Mouse (Mus musculus) forebrain, embryonic 16.5 days (tissue): ENCODE data around the gene Fam131b. TPM values are rescaled to one million over a fixed set of nuclear protein-coding genes. Genes with fewer than 3 reads are reported as not detected.

Experiments
- ATAC-seq: fragments of 200-750 bp; cut with Nextera tagmentation; 2 replicates; pipeline ENCODE4 v1.8.0; 2017; ENCODE audit warnings: mild to moderate bottlenecking, moderate library complexity
- H3K27ac ChIP-seq: fragments of 300-500 bp; sonication (generic); 2 replicates; pipeline ENCODE4 v1.5.1; 2014; ENCODE audit warnings: low read length, control low read depth
- H3K27me3 ChIP-seq: fragments of 300-500 bp; sonication (generic); replicated peaks from 2 replicates; pipeline ENCODE4 v1.6.1; 2014; ENCODE audit warnings: low read length; ENCODE audit not compliant: control insufficient read depth, insufficient read depth
- H3K36me3 ChIP-seq: fragments of 300-500 bp; sonication (generic); 2 replicates; pipeline ENCODE4 v1.6.1; 2014; ENCODE audit not compliant: control insufficient read depth, insufficient read depth
- H3K4me1 ChIP-seq: fragments of 300-500 bp; sonication (generic); replicated peaks from 2 replicates; pipeline ENCODE4 v1.6.1; 2014; ENCODE audit warnings: low read length; ENCODE audit not compliant: control insufficient read depth, insufficient read depth
- H3K4me2 ChIP-seq: fragments of 300-500 bp; sonication (generic); 2 replicates; pipeline ENCODE4 v1.6.1; 2014; ENCODE audit warnings: mild to moderate bottlenecking, low read length, control low read depth
- H3K4me3 ChIP-seq: fragments of 300-500 bp; sonication (generic); replicated peaks from 2 replicates; pipeline ENCODE4 v1.5.1; 2014; ENCODE audit warnings: mild to moderate bottlenecking, low read length, control low read depth
- H3K9ac ChIP-seq: fragments of 300-500 bp; sonication (generic); replicated peaks from 2 replicates; pipeline ENCODE4 v1.6.1; 2014; ENCODE audit warnings: low read depth, low read length, control low read depth
- H3K9me3 ChIP-seq: fragments of 300-500 bp; sonication (generic); 2 replicates; pipeline ENCODE4 v1.6.1; 2016; ENCODE audit warnings: low read length; ENCODE audit not compliant: control insufficient read depth
- WGBS: fragments of 180-500 bp; shearing (Covaris S2); extraction: QIAGEN DNeasy Blood & Tissue Kit; methylation state at CpG from one replicate; pipeline ENCODE4 v1.1.7; 2014; 5-methylcytosine and 5-hydroxymethylcytosine counted together
- polyA plus RNA-seq: library from polyadenylated mRNA; unstranded; fragments of >200 nt; fragmentation: Nextera tagmentation; extraction: Ambion mirVana; gene quantifications from 2 replicates; pipeline ENCODE4 v1.2.1, GENCODE M21; 2015

The Fam131b gene
- polyA plus RNA-seq, 1 experiment from 2014 or later, result 7.1 TPM

- Histone ChIP-seq H3K4me1 (no peaks in the 10 kb centered on the region), H3K27me3 (no peaks in the 10 kb centered on the region), H3K9me3 (no peaks in the 10 kb centered on the region), H3K27ac (no peak overlapping the region), H3K4me3 (no peak overlapping the region), H3K36me3 (no peaks in the 10 kb centered on the region), H3K9ac (no peak overlapping the region), H3K4me2 (no peak overlapping the region)
- 90% methylated on average over 15 of the region's 15 CpGs for WGBS
- ATAC-seq, result no peak; the same call in 1 of the 2 replicates
Observed at GRCm38 (mm10) chr6:42364607-42365006, 40.2 kb upstream of the Fam131b start.

- H3K27ac ChIP-seq, result no peak overlapping the region
- no peak for ATAC-seq
- H3K36me3 ChIP-seq, result no peaks in the 10 kb centered on the region
- WGBS, result 90% methylated on average over 4 of the region's 4 CpGs
- no peaks in the 10 kb centered on the region for H3K27me3 ChIP-seq
- no peak overlapping the region for H3K4me3 ChIP-seq
- no peaks in the 10 kb centered on the region for H3K9me3 ChIP-seq
- H3K4me2 ChIP-seq, result no peak overlapping the region
- no peak overlapping the region for H3K9ac ChIP-seq
- no peaks in the 10 kb centered on the region for H3K4me1 ChIP-seq
Observed at GRCm38 (mm10) chr6:42364066-42364465, 39.6 kb upstream of the Fam131b start.

DNA sequence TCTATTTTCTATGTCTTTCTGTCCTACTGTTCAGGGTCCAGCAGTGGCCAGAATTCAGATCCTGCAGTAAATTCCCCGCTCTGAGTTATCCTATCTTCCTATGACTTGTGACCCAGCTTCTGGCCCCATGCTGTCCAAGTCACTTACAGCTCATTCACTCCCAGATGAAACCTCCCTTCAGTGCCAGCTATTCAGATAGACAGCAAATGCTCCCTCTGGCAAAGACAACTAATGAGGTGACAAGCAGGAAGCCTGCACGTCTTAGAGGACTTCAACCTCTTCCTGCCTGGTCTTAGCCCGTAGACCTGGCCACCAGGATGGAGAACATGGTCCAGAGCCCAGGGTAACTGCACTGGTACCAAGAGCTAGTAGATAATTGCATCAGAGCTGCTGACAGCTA, 38.5 kb upstream of the Fam131b start:
- H3K27ac ChIP-seq, result no peak overlapping the region
- no peaks in the 10 kb centered on the region for H3K36me3 ChIP-seq
- ATAC-seq, result no peak
- 39% methylated on average over 3 of the region's 3 CpGs for WGBS
- no peaks in the 10 kb centered on the region for H3K9me3 ChIP-seq
- H3K4me3 ChIP-seq, result no peak overlapping the region
- H3K4me2 ChIP-seq, result no peak overlapping the region
- no peak overlapping the region for H3K9ac ChIP-seq
- H3K27me3 ChIP-seq, result no peaks in the 10 kb centered on the region
- H3K4me1 ChIP-seq, result no peaks in the 10 kb centered on the region

GRCm38 (mm10) chr6:42362497-42362896, 38.1 kb upstream of the Fam131b start:
- Histone ChIP-seq H3K4me1 (no peaks in the 10 kb centered on the region), H3K27ac (no peak overlapping the region), H3K9me3 (no peaks in the 10 kb centered on the region), H3K4me2 (no peak overlapping the region), H3K9ac (no peak overlapping the region), H3K36me3 (0 out of 2 replicates have a peak, but pooled peaks cover 3% of the 10 kb centered on the region), H3K4me3 (no peak overlapping the region), H3K27me3 (no peaks in the 10 kb centered on the region)
- 68% methylated on average over 1 of the region's 1 CpGs for WGBS
- no peak for ATAC-seq

DNA sequence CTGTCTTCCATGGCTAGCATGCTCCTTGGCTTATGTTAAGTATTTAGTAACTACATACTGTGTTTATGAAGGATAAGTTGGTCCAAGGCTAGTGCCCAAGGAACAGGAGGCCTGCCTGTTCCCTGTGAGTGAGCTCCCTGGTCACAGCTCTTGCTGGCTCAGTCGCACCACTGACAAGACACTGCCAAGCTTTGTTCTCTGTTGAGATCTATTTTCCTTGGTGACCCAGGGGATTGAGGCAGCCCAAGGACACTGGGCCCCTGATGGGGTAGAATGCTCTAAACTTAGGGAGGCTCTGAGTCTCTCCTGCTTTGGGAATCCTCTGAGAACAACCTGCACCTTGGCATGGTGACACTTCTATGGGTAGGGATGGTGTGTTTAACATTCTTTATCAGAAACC, 37.6 kb upstream of the Fam131b start:
- H3K4me2 ChIP-seq, result no peak overlapping the region
- H3K9ac ChIP-seq, result no peak overlapping the region
- H3K9me3 ChIP-seq, result no peaks in the 10 kb centered on the region
- ATAC-seq, result no peak
- H3K27ac ChIP-seq, result no peak overlapping the region
- no peaks in the 10 kb centered on the region for H3K27me3 ChIP-seq
- H3K4me1 ChIP-seq, result no peaks in the 10 kb centered on the region
- H3K4me3 ChIP-seq, result no peak overlapping the region
- H3K36me3 ChIP-seq, result 0 out of 2 replicates have a peak, but pooled peaks cover 3% of the 10 kb centered on the region
- WGBS, result 61% methylated on average over 1 of the region's 1 CpGs

DNA sequence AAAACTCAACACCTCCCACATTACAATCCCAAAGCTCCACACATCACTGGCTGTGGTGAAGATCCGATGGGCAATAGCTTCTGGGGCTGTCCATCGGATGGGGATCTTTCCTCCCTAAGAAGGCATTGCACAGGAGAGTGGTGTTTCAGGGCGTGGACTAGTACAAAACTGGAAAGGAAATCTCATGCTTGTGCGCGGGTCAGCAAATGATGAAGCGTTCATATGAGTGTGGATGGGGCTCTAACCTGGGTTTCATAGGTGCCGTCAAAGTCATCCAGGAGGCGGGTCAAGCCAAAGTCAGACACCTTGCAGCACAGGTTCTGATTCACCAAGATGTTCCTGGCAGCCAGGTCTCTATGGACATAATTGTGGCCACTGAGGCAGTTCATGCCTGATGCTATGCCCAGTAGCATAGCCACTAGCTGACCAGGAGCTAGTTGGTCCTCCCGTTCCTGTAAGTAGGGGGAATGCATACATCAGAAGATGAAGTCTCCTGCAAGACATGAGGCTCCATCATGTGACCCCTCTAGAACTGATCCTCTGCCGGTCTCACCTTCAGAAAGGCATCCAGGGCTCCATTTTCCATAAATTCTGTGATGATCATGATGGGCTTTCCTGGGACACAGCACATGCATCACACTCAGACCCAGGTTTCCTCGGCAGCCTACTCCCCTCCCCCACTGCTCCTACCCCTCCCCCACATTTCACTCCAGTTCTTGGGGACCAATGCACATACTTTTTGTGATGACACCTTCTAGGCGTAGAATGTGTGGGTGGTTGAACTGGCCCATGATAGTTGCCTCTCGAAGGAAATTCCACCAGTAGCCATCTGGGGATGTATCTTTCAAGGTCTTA, 36.8 kb upstream of the Fam131b start:
- Histone ChIP-seq H3K4me3 (no peak overlapping the region), H3K9ac (no peak overlapping the region), H3K36me3 (peaks cover 7% of the 10 kb centered on the region; the same call in 1 of the 2 replicates), H3K9me3 (no peaks in the 10 kb centered on the region), H3K27me3 (no peaks in the 10 kb centered on the region), H3K27ac (no peak overlapping the region), H3K4me2 (no peak overlapping the region), H3K4me1 (no peaks in the 10 kb centered on the region)
- WGBS, result 93% methylated on average over 13 of the region's 13 CpGs
- no peak for ATAC-seq

GRCm38 (mm10) chr6:42360231-42360840, 35.9 kb upstream of the Fam131b start:
- peaks cover 12% of the 10 kb centered on the region; the same call in 1 of the 2 replicates for H3K36me3 ChIP-seq
- H3K4me2 ChIP-seq, result no peak overlapping the region
- H3K4me1 ChIP-seq, result no peaks in the 10 kb centered on the region
- H3K4me3 ChIP-seq, result no peak overlapping the region
- no peaks in the 10 kb centered on the region for H3K9me3 ChIP-seq
- H3K9ac ChIP-seq, result no peak overlapping the region
- no peaks in the 10 kb centered on the region for H3K27me3 ChIP-seq
- WGBS, result 98% methylated on average over 6 of the region's 6 CpGs
- no peak for ATAC-seq
- no peak overlapping the region for H3K27ac ChIP-seq

GRCm38 (mm10) chr6:42359364-42360147, 35.1 kb upstream of the Fam131b start:
- no peak overlapping the region for H3K27ac ChIP-seq
- no peaks in the 10 kb centered on the region for H3K9me3 ChIP-seq
- WGBS, result 80% methylated on average over 9 of the region's 9 CpGs
- H3K9ac ChIP-seq, result no peak overlapping the region
- ATAC-seq, result no peak
- no peak overlapping the region for H3K4me3 ChIP-seq
- peaks cover 12% of the 10 kb centered on the region; the same call in 1 of the 2 replicates for H3K36me3 ChIP-seq
- no peaks in the 10 kb centered on the region for H3K4me1 ChIP-seq
- no peaks in the 10 kb centered on the region for H3K27me3 ChIP-seq
- no peak overlapping the region for H3K4me2 ChIP-seq

DNA sequence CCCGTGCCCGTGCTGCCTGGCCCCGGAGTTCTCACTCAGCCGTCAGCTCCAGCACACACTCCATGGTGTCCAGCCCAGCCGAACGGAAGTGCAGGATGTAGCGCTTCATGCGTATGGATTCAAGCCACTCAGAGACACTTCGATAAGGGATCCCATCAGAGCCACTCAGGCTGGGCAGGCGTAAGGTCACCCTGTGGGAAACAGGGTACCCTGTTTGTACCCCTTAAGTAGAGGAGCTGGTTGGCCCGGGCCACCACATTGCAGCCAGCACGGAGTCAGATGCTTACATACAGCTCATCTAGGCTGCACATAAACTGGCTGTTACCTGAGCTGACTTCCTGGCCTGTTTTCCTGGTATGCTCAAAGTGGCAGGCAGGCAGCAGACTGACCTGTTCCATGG, 34.5 kb upstream of the Fam131b start:
- WGBS, result 93% methylated on average over 12 of the region's 12 CpGs
- Histone ChIP-seq H3K4me1 (peaks cover 6% of the 10 kb centered on the region), H3K9me3 (no peaks in the 10 kb centered on the region), H3K36me3 (peaks cover 12% of the 10 kb centered on the region; the same call in 1 of the 2 replicates), H3K27me3 (no peaks in the 10 kb centered on the region), H3K9ac (no peak overlapping the region), H3K4me2 (no peak overlapping the region), H3K4me3 (no peak overlapping the region), H3K27ac (no peak overlapping the region)
- ATAC-seq, result no peak
